Mouse (Mus musculus) lung, adult 2 months (tissue): ENCODE measurements around the gene Napb.

Experiments
- CTCF ChIP-seq: fragments of 200-500 bp; IDR thresholded peaks from 2 replicates; pipeline ENCODE4 v1.5.1; 2011; ENCODE audit warnings: mild to moderate bottlenecking, low read length, control low read depth; ENCODE audit not compliant: insufficient read depth
- POLR2A ChIP-seq: fragments of 200-500 bp; IDR thresholded peaks from 2 replicates; pipeline ENCODE4 v1.6.1; 2011; ENCODE audit warnings: low read depth, mild to moderate bottlenecking, control low read depth, low read length, borderline replicate concordance; ENCODE audit errors: extremely low read depth

- peak; percentile 20; the same call in 1 of the 2 replicates for TF ChIP-seq POLR2A
- TF ChIP-seq CTCF, result no peak
Measured at GRCm38 (mm10) chr2:148677801-148678200, 54.5 kb downstream of the Napb start.
